Mouse (Mus musculus) ES-Bruce4 (cell line): ENCODE data around the gene Slc7a10.

Experiments
- CTCF ChIP-seq: IDR thresholded peaks from one replicate; pipeline ENCODE4 v1.8.1; 2011; ENCODE audit warnings: low read depth, low read length
- EP300 ChIP-seq: IDR thresholded peaks from 2 replicates; pipeline ENCODE4 v1.6.1; 2011; ENCODE audit warnings: low read depth, low read length; ENCODE audit not compliant: insufficient read depth
- POLR2A ChIP-seq: IDR thresholded peaks from one replicate; pipeline ENCODE4 v1.8.1; 2011; ENCODE audit warnings: low read length; ENCODE audit not compliant: insufficient read depth

- TF ChIP-seq CTCF (no peak), POLR2A (no peak), EP300 (no peak)
Observed at GRCm38 (mm10) chr7:35138481-35138880, 47.7 kb upstream of the Slc7a10 start.
